Comparison of ENCODE assay signal across 15 mouse cellular contexts in genomic region chr3:148960751-148961289, GRCm38 (mm10). TPM values are rescaled to one million over a fixed set of nuclear protein-coding genes. Genes with fewer than 3 reads are reported as not detected.
DNase-seq lines count a peak whose midpoint lies in the region; ATAC-seq and TF ChIP-seq lines count a peak whose summit lies in the region.
"Had no signal": no experiment of that assay in that cellular context is flagged by ENCODE, and none has a peak within 500 bp of the region (broad histone marks: within the 10 kb centered on the region; RNA-seq: fewer than 3 reads in every experiment).

No protein-coding gene starts in this region.

- no peak for TF ChIP-seq CTCF in lung, postnatal 0 days (IDR thresholded peaks at IDR 0.05)
- TF ChIP-seq CTCF in lung, adult 2 months (IDR thresholded peaks at IDR 0.05; ENCODE audit: insufficient read depth, low read length), result no peak

- no peak for TF ChIP-seq EP300 in lung, postnatal 0 days (IDR thresholded peaks at IDR 0.05)

- DNase-seq in heart, adult 18-20 months, result no peak
- DNase-seq in lung, postnatal 0 days (ENCODE audit: low spot score), result peak; percentile 49
- no peak for DNase-seq in lung, adult 2 months
- no peak for DNase-seq in right cerebral cortex, postnatal 10 days (ENCODE audit: low spot score in 2 of 2)
- DNase-seq: adrenal gland, postnatal 25 days; cerebellum, adult 9-10 months; retina, postnatal 1 day had no signal

- H3K36me3 ChIP-seq in heart, embryonic 11.5 days (ENCODE audit: control insufficient read depth, insufficient read depth, low read length), result no peaks in the 10 kb centered on the region
- H3K36me3 ChIP-seq in lung, postnatal 0 days (ENCODE audit: insufficient read depth, low read length), result no peaks in the 10 kb centered on the region
- no peaks in the 10 kb centered on the region for H3K36me3 ChIP-seq in intestine, embryonic 15.5 days
- no peaks in the 10 kb centered on the region for H3K36me3 ChIP-seq in stomach, embryonic 16.5 days (ENCODE audit: control insufficient read depth, insufficient read depth, low read length)
- H3K36me3 ChIP-seq: forebrain, embryonic 15.5 days; kidney, embryonic 15.5 days; midbrain, embryonic 15.5 days had no signal

- H3K9ac ChIP-seq in heart, embryonic 11.5 days (ENCODE audit: low read depth, low read length), result no peak overlapping the region
- H3K9ac ChIP-seq in lung, postnatal 0 days (replicated peaks; ENCODE audit: low read depth), result no peak overlapping the region
- H3K9ac ChIP-seq in intestine, embryonic 15.5 days, result no peak overlapping the region
- 0 out of 2 replicates have a peak overlapping the region, but pooled peaks have one; percentile 11 for H3K9ac ChIP-seq in stomach, embryonic 16.5 days (ENCODE audit: low read length)
- H3K9ac ChIP-seq: forebrain, embryonic 15.5 days; kidney, embryonic 15.5 days; midbrain, embryonic 15.5 days had no signal

- peaks cover 35% of the 10 kb centered on the region for H3K4me1 ChIP-seq in heart, embryonic 11.5 days (ENCODE audit: control insufficient read depth, insufficient read depth, low read length)
- H3K4me1 ChIP-seq in lung, postnatal 0 days (ENCODE audit: insufficient read depth, low read depth, low read length), result peaks cover 25% of the 10 kb centered on the region
- peaks cover 6% of the 10 kb centered on the region for H3K4me1 ChIP-seq in lung, adult 2 months (ENCODE audit: control insufficient read depth, insufficient read depth, low read length)
- H3K4me1 ChIP-seq in intestine, embryonic 15.5 days (replicated peaks), result peaks cover 26% of the 10 kb centered on the region
- peaks cover 40% of the 10 kb centered on the region for H3K4me1 ChIP-seq in stomach, embryonic 16.5 days (ENCODE audit: control insufficient read depth, insufficient read depth, low read length)

- 0 out of 2 replicates have a peak overlapping the region, but pooled peaks have one; percentile 35 for H3K27ac ChIP-seq in heart, embryonic 11.5 days (ENCODE audit: low read depth, low read length)
- no peak overlapping the region for H3K27ac ChIP-seq in lung, postnatal 0 days (ENCODE audit: low read length)
- H3K27ac ChIP-seq in intestine, embryonic 15.5 days, result no peak overlapping the region
- no peak overlapping the region for H3K27ac ChIP-seq in stomach, embryonic 16.5 days (ENCODE audit: low read length)
- H3K27ac ChIP-seq: kidney, embryonic 15.5 days; midbrain, embryonic 15.5 days had no signal

- no peak overlapping the region for H3K4me3 ChIP-seq in heart, embryonic 11.5 days (ENCODE audit: low read depth, low read length)
- H3K4me3 ChIP-seq in lung, postnatal 0 days (ENCODE audit: low read depth, low read length), result no peak overlapping the region
- H3K4me3 ChIP-seq in lung, adult 2 months (replicated peaks; ENCODE audit: extremely low read depth, low read depth, low read length), result no peak overlapping the region
- no peak overlapping the region for H3K4me3 ChIP-seq in intestine, embryonic 15.5 days (replicated peaks)
- H3K4me3 ChIP-seq in stomach, embryonic 16.5 days (replicated peaks; ENCODE audit: low read length), result no peak overlapping the region
- H3K4me3 ChIP-seq: forebrain, embryonic 15.5 days; kidney, embryonic 15.5 days; midbrain, embryonic 15.5 days had no signal

- WGBS in heart, embryonic 11.5 days (ENCODE audit: insufficient replicate concordance), result 40% methylated on average over 9 of the region's 9 CpGs
- WGBS in lung, postnatal 0 days, result 21% methylated on average over 9 of the region's 9 CpGs
- WGBS in lung, adult 2 months, result 41% methylated on average over 9 of the region's 9 CpGs
- WGBS in intestine, embryonic 15.5 days, result 28% methylated on average over 9 of the region's 9 CpGs
- WGBS in stomach, embryonic 16.5 days, result 19% methylated on average over 9 of the region's 9 CpGs

- ATAC-seq in heart, embryonic 11.5 days (replicated peaks; ENCODE audit: insufficient number of reproducible peaks, low FRiP score, low TSS enrichment), result no peak
- ATAC-seq in lung, postnatal 0 days, result peak; percentile 46
- peak; percentile 69 for ATAC-seq in intestine, embryonic 15.5 days
- peak; percentile 51; the same call in 1 of the 2 replicates for ATAC-seq in stomach, embryonic 16.5 days (ENCODE audit: insufficient read depth, low FRiP score)
- no peak for ATAC-seq in cerebellum, adult (ENCODE audit: insufficient number of reproducible peaks, low FRiP score, low TSS enrichment)
- ATAC-seq: midbrain, embryonic 15.5 days; Patski had no signal

- no peaks in the 10 kb centered on the region for H3K27me3 ChIP-seq in heart, embryonic 11.5 days (ENCODE audit: control insufficient read depth, insufficient read depth, low read length)
- no peaks in the 10 kb centered on the region for H3K27me3 ChIP-seq in lung, postnatal 0 days (replicated peaks; ENCODE audit: insufficient read depth, low read length)
- H3K27me3 ChIP-seq in intestine, embryonic 15.5 days (replicated peaks), result no peaks in the 10 kb centered on the region
- no peaks in the 10 kb centered on the region for H3K27me3 ChIP-seq in stomach, embryonic 16.5 days (ENCODE audit: control insufficient read depth, insufficient read depth, low read length)
- H3K27me3 ChIP-seq: forebrain, embryonic 15.5 days; kidney, embryonic 15.5 days; midbrain, embryonic 15.5 days; Patski had no signal

- TF ChIP-seq POLR2A in lung, adult 2 months (IDR thresholded peaks at IDR 0.05; ENCODE audit: borderline replicate concordance, extremely low read depth, low read depth, low read length), result no peak

- H3K4me2 ChIP-seq in heart, embryonic 11.5 days, result no peak overlapping the region
- H3K4me2 ChIP-seq in lung, postnatal 0 days (replicated peaks; ENCODE audit: low read depth, low read length), result no peak overlapping the region
- H3K4me2 ChIP-seq in intestine, embryonic 15.5 days (replicated peaks), result no peak overlapping the region
- peak overlapping the region; percentile 6; the same call in 1 of the 2 replicates for H3K4me2 ChIP-seq in stomach, embryonic 16.5 days (ENCODE audit: low read depth, low read length)
- H3K4me2 ChIP-seq: forebrain, embryonic 15.5 days; kidney, embryonic 15.5 days; midbrain, embryonic 15.5 days had no signal

- H3K9me3 ChIP-seq in heart, embryonic 11.5 days (replicated peaks; ENCODE audit: control insufficient read depth, low read length), result no peaks in the 10 kb centered on the region
- H3K9me3 ChIP-seq in lung, postnatal 0 days (ENCODE audit: low read length), result no peaks in the 10 kb centered on the region
- H3K9me3 ChIP-seq in intestine, embryonic 15.5 days, result no peaks in the 10 kb centered on the region
- H3K9me3 ChIP-seq in stomach, embryonic 16.5 days (replicated peaks; ENCODE audit: control insufficient read depth, low read length), result no peaks in the 10 kb centered on the region
- H3K9me3 ChIP-seq: forebrain, embryonic 15.5 days; kidney, embryonic 15.5 days; midbrain, embryonic 15.5 days had no signal

RNA-seq across cellular contexts. Expression of gene Adgrl2, which starts 29.5 kb away (rescaled TPM):
- 37.3 and 38.7 TPM in 2 replicates for polyA plus RNA-seq in heart, embryonic 11.5 days (2014; fragmentation: Nextera tagmentation; extraction: Ambion mirVana)
- 10 to 100 TPM; 45.9 to 50.0 TPM for total RNA-seq in heart, adult 18-20 months (2021)
- 46.3 and 56.4 TPM in 2 replicates for polyA plus RNA-seq in lung, postnatal 0 days (2015; fragmentation: Nextera tagmentation; extraction: Ambion mirVana)
- polyA plus RNA-seq in lung, adult 2 months (2012; rRNA removed), result 92.7 and 94.3 TPM in 2 replicates
- polyA plus RNA-seq in intestine, embryonic 15.5 days (2015; fragmentation: Nextera tagmentation; extraction: Ambion mirVana), result 38.6 and 38.9 TPM in 2 replicates
- 36.7 and 39.6 TPM in 2 replicates for polyA plus RNA-seq in stomach, embryonic 16.5 days (2015; fragmentation: Nextera tagmentation; extraction: Ambion mirVana)

Comparison
In these comparisons a context has a peak if more than half of its experiments do, and no peak if none do; other contexts are left out.
1. ATAC-seq: peak in lung, postnatal 0 days (single experiment), intestine, embryonic 15.5 days (single experiment) and stomach, embryonic 16.5 days (single experiment); none in heart, embryonic 11.5 days (single experiment) and cerebellum, adult (single experiment).